Mouse (Mus musculus): ENCODE measurements around the gene Smpx.

The Smpx gene

GRCm38 (mm10) chrX:157698862-157699261 is at the start of gene Smpx:
Gene Smpx, plus strand, starts transcription at chrX:157698910.
- no peak for DNase-seq

GRCm38 (mm10) chrX:157655047-157655446 is 43.7 kb upstream of the Smpx start:
- no peak for DNase-seq

- DNase-seq = no peak
Observed at GRCm38 (mm10) chrX:157657356-157657755, 41.4 kb upstream of the Smpx start.

- DNase-seq = no peak
Observed at GRCm38 (mm10) chrX:157671820-157672219, 26.9 kb upstream of the Smpx start.

- DNase-seq = no peak
Observed at GRCm38 (mm10) chrX:157674667-157675350, 23.9 kb upstream of the Smpx start.

- no peak for DNase-seq
Observed at GRCm38 (mm10) chrX:157691186-157691585, 7.5 kb upstream of the Smpx start.

- no peak for DNase-seq
Observed at GRCm38 (mm10) chrX:157697591-157698135, 1.0 kb upstream of the Smpx start.

GRCm38 (mm10) chrX:157707236-157707635 is 8.5 kb downstream of the Smpx start:
- DNase-seq = no peak

GRCm38 (mm10) chrX:157708616-157709280 is 10.0 kb downstream of the Smpx start:
- DNase-seq = no peak

- DNase-seq = no peak
Observed at GRCm38 (mm10) chrX:157719907-157720306, 21.2 kb downstream of the Smpx start.

GRCm38 (mm10) chrX:157730622-157731341 is 32.1 kb downstream of the Smpx start:
- DNase-seq = no peak

- DNase-seq = peak; percentile 12
Observed at GRCm38 (mm10) chrX:157731658-157732314, 33.1 kb downstream of the Smpx start.

- no peak for DNase-seq
Observed at GRCm38 (mm10) chrX:157732346-157732745, 33.6 kb downstream of the Smpx start.

- no peak for DNase-seq
Observed at GRCm38 (mm10) chrX:157733836-157734235, 35.1 kb downstream of the Smpx start.

- DNase-seq = no peak
Observed at GRCm38 (mm10) chrX:157734341-157734740, 35.6 kb downstream of the Smpx start.

GRCm38 (mm10) chrX:157747815-157748544 is 49.3 kb downstream of the Smpx start:
- DNase-seq = no peak

- DNase-seq = no peak
Observed at GRCm38 (mm10) chrX:157754559-157754958, 55.8 kb downstream of the Smpx start.

GRCm38 (mm10) chrX:157762542-157762941 is 63.8 kb downstream of the Smpx start:
- no peak for DNase-seq

GRCm38 (mm10) chrX:157801669-157802068 is 103.0 kb downstream of the Smpx start:
- no peak for DNase-seq

Data from kidney, adult 11 months (tissue).